Mouse (Mus musculus): ENCODE measurements at regions not wholly inside any gene's neighbourhood (a gene's known extent, or its start where the extent isn't known, plus 50 kb on each side); places are given as distances from the start of the nearest gene placed in this dataset.

DNA sequence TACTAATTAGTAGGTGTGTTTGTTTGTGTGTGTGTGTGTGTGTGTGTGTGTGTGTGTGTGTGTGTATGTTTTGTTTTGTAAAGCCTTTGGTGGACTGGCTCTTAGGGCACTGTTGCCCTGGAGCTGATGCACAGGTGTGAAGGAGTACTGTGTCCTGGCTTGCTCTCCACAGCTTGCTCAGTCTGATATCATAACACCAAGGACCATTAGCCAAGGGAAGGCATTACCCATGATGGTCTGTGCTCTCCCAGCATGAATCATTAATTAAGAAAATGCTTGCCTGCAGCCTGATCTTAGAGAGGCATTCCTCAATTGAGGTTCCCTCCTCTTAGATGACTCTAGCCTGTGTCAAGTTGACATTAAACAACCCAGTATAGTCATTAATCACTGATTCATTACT lies 54.7 kb downstream of the Spry2 start:
- no peak for TF ChIP-seq GATA1 (IDR thresholded peaks at IDR 0.05; ENCODE audit: borderline replicate concordance, low read length)
- TF ChIP-seq FLI1 (IDR thresholded peaks at IDR 0.05; ENCODE audit: low read length) = no peak

All from megakaryocyte, embryonic 14.5 days (primary cell).